Mouse (Mus musculus): ENCODE data around the gene Gab2. TPM values are rescaled to one million over a fixed set of nuclear protein-coding genes. Genes with fewer than 3 reads are reported as not detected.

The Gab2 gene
- total RNA-seq, 2 experiments from 2014 or later = 17.9 to 20.2 TPM

GRCm38 (mm10) chr7:97247661-97248060 is 166.3 kb downstream of the Gab2 start:
- DNase-seq (ENCODE audit: low spot score in 2 of 2) = no peak

- no peak for DNase-seq (ENCODE audit: low spot score in 2 of 2)
These were observed 166.8 kb downstream of the Gab2 start for GRCm38 (mm10) chr7:97248136-97248535.

GRCm38 (mm10) chr7:97251638-97252037 is 170.3 kb downstream of the Gab2 start:
- no peak for DNase-seq (ENCODE audit: low spot score in 2 of 2)

GRCm38 (mm10) chr7:97262541-97262940 is 181.2 kb downstream of the Gab2 start:
- no peak for DNase-seq (ENCODE audit: low spot score in 2 of 2)

- DNase-seq (ENCODE audit: low spot score in 2 of 2) = no peak
These were observed 189.0 kb downstream of the Gab2 start for GRCm38 (mm10) chr7:97270367-97270766.

GRCm38 (mm10) chr7:97271068-97271467 is 189.7 kb downstream of the Gab2 start:
- DNase-seq (ENCODE audit: low spot score in 2 of 2) = no peak

GRCm38 (mm10) chr7:97296986-97297385 is 215.6 kb downstream of the Gab2 start:
- no peak for DNase-seq (ENCODE audit: low spot score in 2 of 2)

GRCm38 (mm10) chr7:97297466-97297865 is 216.1 kb downstream of the Gab2 start:
- peak; percentile 77 to 78 for DNase-seq (ENCODE audit: low spot score in 2 of 2)

- DNase-seq (ENCODE audit: low spot score in 2 of 2) = no peak
These were observed 216.9 kb downstream of the Gab2 start for GRCm38 (mm10) chr7:97298279-97298678.

GRCm38 (mm10) chr7:97298943-97299342 is 217.6 kb downstream of the Gab2 start:
- DNase-seq (ENCODE audit: low spot score in 2 of 2) = no peak

- DNase-seq (ENCODE audit: low spot score in 2 of 2) = no peak
These were observed 219.5 kb downstream of the Gab2 start for GRCm38 (mm10) chr7:97300914-97301313.

GRCm38 (mm10) chr7:97301321-97301720 is 219.9 kb downstream of the Gab2 start:
- DNase-seq (ENCODE audit: low spot score in 2 of 2) = no peak

GRCm38 (mm10) chr7:97302261-97302660 is 220.9 kb downstream of the Gab2 start:
- no peak for DNase-seq (ENCODE audit: low spot score in 2 of 2)

GRCm38 (mm10) chr7:97302876-97303275 is 221.5 kb downstream of the Gab2 start:
- no peak for DNase-seq (ENCODE audit: low spot score in 2 of 2)

- no peak for DNase-seq (ENCODE audit: low spot score in 2 of 2)
These were observed 222.2 kb downstream of the Gab2 start for GRCm38 (mm10) chr7:97303614-97304013.

GRCm38 (mm10) chr7:97304471-97304870 is 223.1 kb downstream of the Gab2 start:
- DNase-seq (ENCODE audit: low spot score in 2 of 2) = no peak

- no peak for DNase-seq (ENCODE audit: low spot score in 2 of 2)
These were observed 223.8 kb downstream of the Gab2 start for GRCm38 (mm10) chr7:97305206-97305605.

- DNase-seq (ENCODE audit: low spot score in 2 of 2) = no peak
These were observed 225.4 kb downstream of the Gab2 start for GRCm38 (mm10) chr7:97306813-97307212.

- DNase-seq (ENCODE audit: low spot score in 2 of 2) = peak; percentile 1 to 9
These were observed 226.2 kb downstream of the Gab2 start for GRCm38 (mm10) chr7:97307546-97307945.

GRCm38 (mm10) chr7:97309461-97310340 is 228.3 kb downstream of the Gab2 start:
- peak; percentile 2 to 9 for DNase-seq (ENCODE audit: low spot score in 2 of 2)

- peak in 1 of 2 experiments; percentile 1 for DNase-seq (ENCODE audit: low spot score in 2 of 2)
These were observed 228.9 kb downstream of the Gab2 start for GRCm38 (mm10) chr7:97310341-97310635.

- DNase-seq (ENCODE audit: low spot score in 2 of 2) = no peak
These were observed 230.2 kb downstream of the Gab2 start for GRCm38 (mm10) chr7:97311620-97312019.

GRCm38 (mm10) chr7:97312196-97312595 is 230.8 kb downstream of the Gab2 start:
- DNase-seq (ENCODE audit: low spot score in 2 of 2) = no peak

Data from layer of hippocampus, postnatal 10 days (tissue).